Mouse (Mus musculus): ENCODE measurements around the gene Apob.

GRCm38 (mm10) chr12:7991570-7991969 is 14.1 kb downstream of the Apob start:
- no peak for TF ChIP-seq CTCF (conservative IDR thresholded peaks at IDR 0.05; ENCODE audit: low read length)
- TF ChIP-seq NANOG (IDR thresholded peaks at IDR 0.05; ENCODE audit: borderline replicate concordance, low read length) = no peak

All from E14TG2a.4 (cell line).